Mouse (Mus musculus): Measurements from ENCODE around the gene Cdh12. TPM values are rescaled to one million over a fixed set of nuclear protein-coding genes. Genes with fewer than 3 reads are reported as not detected.

Cdh12 gene
- polyA plus RNA-seq, 1 experiment from 2014 or later, result 5.7 TPM

DNA sequence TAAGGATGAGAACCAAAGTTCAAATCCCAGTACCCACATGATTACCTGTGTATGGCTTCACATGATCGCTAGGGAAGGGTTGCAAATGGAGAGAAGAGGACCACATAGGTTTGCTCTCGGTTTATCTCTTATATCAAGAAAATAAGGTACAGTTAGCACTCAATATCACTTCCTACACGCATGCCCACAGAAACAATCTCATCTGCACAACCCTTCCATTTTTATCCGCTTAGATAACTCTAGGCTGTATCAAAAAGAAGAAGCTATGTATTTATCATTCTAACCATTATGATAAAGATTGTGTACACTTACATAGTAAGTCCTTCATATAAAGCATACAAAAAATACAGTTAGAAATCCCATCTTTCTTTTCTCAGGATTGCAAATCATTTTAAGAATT, 988.3 kb downstream of the Cdh12 start:
- Histone ChIP-seq H3K27ac (ENCODE audit: low read length) (no peak overlapping the region), H3K36me3 (ENCODE audit: control insufficient read depth, insufficient read depth) (no peaks in the 10 kb centered on the region), H3K4me2 (ENCODE audit: low read length) (no peak overlapping the region), H3K4me1 (replicated peaks; ENCODE audit: control insufficient read depth, insufficient read depth, low read length) (no peaks in the 10 kb centered on the region), H3K27me3 (replicated peaks; ENCODE audit: control insufficient read depth, insufficient read depth, low read length) (no peaks in the 10 kb centered on the region), H3K9ac (replicated peaks; ENCODE audit: low read depth, low read length) (no peak overlapping the region), H3K4me3 (replicated peaks; ENCODE audit: low read length) (no peak overlapping the region), H3K9me3 (ENCODE audit: control insufficient read depth, low read length) (no peaks in the 10 kb centered on the region)
- no peak for ATAC-seq
- WGBS, result 87% methylated on average over 4 of the region's 4 CpGs

GRCm38 (mm10) chr15:21437924-21438323, 988.9 kb downstream of the Cdh12 start:
- no peak for ATAC-seq
- H3K9me3 ChIP-seq (ENCODE audit: control insufficient read depth, low read length), result no peaks in the 10 kb centered on the region
- no peak overlapping the region for H3K4me3 ChIP-seq (replicated peaks; ENCODE audit: low read length)
- H3K27ac ChIP-seq (ENCODE audit: low read length), result no peak overlapping the region
- H3K9ac ChIP-seq (replicated peaks; ENCODE audit: low read depth, low read length), result no peak overlapping the region
- no peaks in the 10 kb centered on the region for H3K27me3 ChIP-seq (replicated peaks; ENCODE audit: control insufficient read depth, insufficient read depth, low read length)
- no peaks in the 10 kb centered on the region for H3K36me3 ChIP-seq (ENCODE audit: control insufficient read depth, insufficient read depth)
- no peaks in the 10 kb centered on the region for H3K4me1 ChIP-seq (replicated peaks; ENCODE audit: control insufficient read depth, insufficient read depth, low read length)
- no peak overlapping the region for H3K4me2 ChIP-seq (ENCODE audit: low read length)

- 90% methylated on average over 2 of the region's 2 CpGs for WGBS
- no peak overlapping the region for H3K27ac ChIP-seq (ENCODE audit: low read length)
- H3K9me3 ChIP-seq (ENCODE audit: control insufficient read depth, low read length), result no peaks in the 10 kb centered on the region
- H3K4me1 ChIP-seq (replicated peaks; ENCODE audit: control insufficient read depth, insufficient read depth, low read length), result no peaks in the 10 kb centered on the region
- H3K9ac ChIP-seq (replicated peaks; ENCODE audit: low read depth, low read length), result no peak overlapping the region
- no peak for ATAC-seq
- no peak overlapping the region for H3K4me3 ChIP-seq (replicated peaks; ENCODE audit: low read length)
- no peaks in the 10 kb centered on the region for H3K36me3 ChIP-seq (ENCODE audit: control insufficient read depth, insufficient read depth)
- no peak overlapping the region for H3K4me2 ChIP-seq (ENCODE audit: low read length)
- H3K27me3 ChIP-seq (replicated peaks; ENCODE audit: control insufficient read depth, insufficient read depth, low read length), result no peaks in the 10 kb centered on the region
These were observed 1009.0 kb downstream of the Cdh12 start for GRCm38 (mm10) chr15:21458098-21458497.

GRCm38 (mm10) chr15:21519355-21519869, 1070.3 kb downstream of the Cdh12 start:
- no peak overlapping the region for H3K9ac ChIP-seq (replicated peaks; ENCODE audit: low read depth, low read length)
- H3K4me2 ChIP-seq (ENCODE audit: low read length), result no peak overlapping the region
- no peaks in the 10 kb centered on the region for H3K27me3 ChIP-seq (replicated peaks; ENCODE audit: control insufficient read depth, insufficient read depth, low read length)
- no peak overlapping the region for H3K4me3 ChIP-seq (replicated peaks; ENCODE audit: low read length)
- no peaks in the 10 kb centered on the region for H3K36me3 ChIP-seq (ENCODE audit: control insufficient read depth, insufficient read depth)
- no peak overlapping the region for H3K27ac ChIP-seq (ENCODE audit: low read length)
- ATAC-seq, result no peak
- no peaks in the 10 kb centered on the region for H3K9me3 ChIP-seq (ENCODE audit: control insufficient read depth, low read length)
- no peaks in the 10 kb centered on the region for H3K4me1 ChIP-seq (replicated peaks; ENCODE audit: control insufficient read depth, insufficient read depth, low read length)

- no peak for ATAC-seq
- Histone ChIP-seq H3K36me3 (ENCODE audit: control insufficient read depth, insufficient read depth) (no peaks in the 10 kb centered on the region), H3K27ac (ENCODE audit: low read length) (no peak overlapping the region), H3K27me3 (replicated peaks; ENCODE audit: control insufficient read depth, insufficient read depth, low read length) (no peaks in the 10 kb centered on the region), H3K4me2 (ENCODE audit: low read length) (no peak overlapping the region), H3K4me3 (replicated peaks; ENCODE audit: low read length) (no peak overlapping the region), H3K9ac (replicated peaks; ENCODE audit: low read depth, low read length) (no peak overlapping the region), H3K9me3 (ENCODE audit: control insufficient read depth, low read length) (no peaks in the 10 kb centered on the region), H3K4me1 (replicated peaks; ENCODE audit: control insufficient read depth, insufficient read depth, low read length) (no peaks in the 10 kb centered on the region)
- WGBS, result 68% methylated on average over 4 of the region's 4 CpGs
These were observed 1081.7 kb downstream of the Cdh12 start for GRCm38 (mm10) chr15:21530804-21531203.

DNA sequence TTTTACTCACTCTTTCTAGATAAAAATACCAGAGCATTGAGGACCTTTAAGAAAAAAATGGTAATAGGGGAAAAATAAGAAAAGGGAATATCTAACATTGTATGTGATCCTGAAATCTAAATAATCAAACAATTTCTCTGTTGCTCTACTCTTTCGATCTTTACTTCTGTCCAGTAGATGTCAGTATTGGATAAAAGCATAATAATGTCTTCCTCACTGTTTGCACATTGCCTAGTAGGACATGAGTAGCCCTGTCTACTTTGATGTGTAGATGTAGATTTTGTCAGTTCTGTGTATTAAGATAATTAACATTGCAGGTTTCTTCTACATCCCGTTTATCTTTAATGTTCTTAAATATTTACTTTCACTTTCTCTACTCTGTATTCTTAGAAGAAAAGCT, 1087.8 kb downstream of the Cdh12 start:
- no peak overlapping the region for H3K9ac ChIP-seq (replicated peaks; ENCODE audit: low read depth, low read length)
- no peaks in the 10 kb centered on the region for H3K9me3 ChIP-seq (ENCODE audit: control insufficient read depth, low read length)
- H3K27ac ChIP-seq (ENCODE audit: low read length), result no peak overlapping the region
- H3K36me3 ChIP-seq (ENCODE audit: control insufficient read depth, insufficient read depth), result no peaks in the 10 kb centered on the region
- H3K27me3 ChIP-seq (replicated peaks; ENCODE audit: control insufficient read depth, insufficient read depth, low read length), result no peaks in the 10 kb centered on the region
- 61% methylated on average over 2 of the region's 2 CpGs for WGBS
- H3K4me3 ChIP-seq (replicated peaks; ENCODE audit: low read length), result no peak overlapping the region
- no peak overlapping the region for H3K4me2 ChIP-seq (ENCODE audit: low read length)
- ATAC-seq, result peak; percentile 72
- H3K4me1 ChIP-seq (replicated peaks; ENCODE audit: control insufficient read depth, insufficient read depth, low read length), result no peaks in the 10 kb centered on the region

DNA sequence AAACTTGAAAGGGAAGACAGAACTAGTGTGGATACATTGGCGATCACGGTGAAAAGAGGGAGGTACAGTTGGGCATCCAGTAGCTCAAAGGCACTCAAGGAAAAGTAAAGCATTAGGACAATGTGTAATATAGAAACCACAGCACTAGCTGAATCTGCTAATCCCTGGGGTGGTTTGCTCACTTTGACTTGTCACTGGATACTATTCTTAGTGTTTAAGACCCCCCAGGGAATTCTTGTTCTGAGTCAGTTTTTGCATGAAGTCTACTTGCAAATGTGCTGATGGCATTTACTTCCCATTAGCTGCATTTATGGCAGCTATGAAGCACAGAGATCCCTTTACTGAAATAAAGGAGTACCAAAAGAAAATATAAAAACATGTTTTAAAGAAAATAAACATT, 1095.7 kb downstream of the Cdh12 start:
- Histone ChIP-seq H3K4me3 (replicated peaks; ENCODE audit: low read length) (no peak overlapping the region), H3K36me3 (ENCODE audit: control insufficient read depth, insufficient read depth) (no peaks in the 10 kb centered on the region), H3K4me2 (ENCODE audit: low read length) (no peak overlapping the region), H3K4me1 (replicated peaks; ENCODE audit: control insufficient read depth, insufficient read depth, low read length) (no peaks in the 10 kb centered on the region), H3K9ac (replicated peaks; ENCODE audit: low read depth, low read length) (no peak overlapping the region), H3K27me3 (replicated peaks; ENCODE audit: control insufficient read depth, insufficient read depth, low read length) (no peaks in the 10 kb centered on the region), H3K27ac (ENCODE audit: low read length) (no peak overlapping the region), H3K9me3 (ENCODE audit: control insufficient read depth, low read length) (no peaks in the 10 kb centered on the region)
- no peak for ATAC-seq
- WGBS, result 94% methylated on average over 2 of the region's 2 CpGs

- 94% methylated on average over 4 of the region's 4 CpGs for WGBS
- Histone ChIP-seq H3K4me3 (replicated peaks; ENCODE audit: low read length) (no peak overlapping the region), H3K27me3 (replicated peaks; ENCODE audit: control insufficient read depth, insufficient read depth, low read length) (no peaks in the 10 kb centered on the region), H3K9ac (replicated peaks; ENCODE audit: low read depth, low read length) (no peak overlapping the region), H3K36me3 (ENCODE audit: control insufficient read depth, insufficient read depth) (no peaks in the 10 kb centered on the region), H3K4me1 (replicated peaks; ENCODE audit: control insufficient read depth, insufficient read depth, low read length) (no peaks in the 10 kb centered on the region), H3K9me3 (ENCODE audit: control insufficient read depth, low read length) (no peaks in the 10 kb centered on the region), H3K4me2 (ENCODE audit: low read length) (no peak overlapping the region), H3K27ac (ENCODE audit: low read length) (no peak overlapping the region)
- ATAC-seq, result no peak
These were observed 1106.9 kb downstream of the Cdh12 start for GRCm38 (mm10) chr15:21555981-21556380.

- no peaks in the 10 kb centered on the region for H3K36me3 ChIP-seq (ENCODE audit: control insufficient read depth, insufficient read depth)
- no peaks in the 10 kb centered on the region for H3K4me1 ChIP-seq (replicated peaks; ENCODE audit: control insufficient read depth, insufficient read depth, low read length)
- H3K27ac ChIP-seq (ENCODE audit: low read length), result no peak overlapping the region
- ATAC-seq, result no peak
- H3K9ac ChIP-seq (replicated peaks; ENCODE audit: low read depth, low read length), result no peak overlapping the region
- H3K4me3 ChIP-seq (replicated peaks; ENCODE audit: low read length), result no peak overlapping the region
- no peaks in the 10 kb centered on the region for H3K27me3 ChIP-seq (replicated peaks; ENCODE audit: control insufficient read depth, insufficient read depth, low read length)
- H3K4me2 ChIP-seq (ENCODE audit: low read length), result no peak overlapping the region
- 87% methylated on average over 5 of the region's 5 CpGs for WGBS
- H3K9me3 ChIP-seq (ENCODE audit: control insufficient read depth, low read length), result no peaks in the 10 kb centered on the region
These were observed 1117.4 kb downstream of the Cdh12 start for GRCm38 (mm10) chr15:21566314-21567051.

DNA sequence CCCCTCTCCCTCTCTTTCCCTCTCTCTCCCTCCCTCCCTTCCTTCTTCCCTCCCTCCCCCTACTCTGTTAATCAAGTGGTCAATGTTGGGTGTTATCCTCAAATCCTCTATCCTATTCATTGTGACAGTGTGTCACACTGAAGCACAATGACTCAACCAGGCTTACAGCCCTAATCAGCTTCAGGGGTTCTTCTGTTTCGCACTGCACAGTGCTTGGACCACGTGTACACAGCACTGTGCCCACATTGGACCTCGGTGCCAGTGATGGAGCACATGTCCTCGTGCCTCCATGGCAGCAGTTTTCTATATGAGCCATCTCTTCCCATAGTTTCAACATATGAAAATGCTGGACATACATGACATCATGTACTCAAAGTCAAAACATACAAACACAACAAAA, 1155.4 kb downstream of the Cdh12 start:
- no peak for ATAC-seq
- 45% methylated on average over 4 of the region's 4 CpGs for WGBS

More for the DNA sequence above, 1155.4 kb downstream of the Cdh12 start:
- no peak overlapping the region for H3K9ac ChIP-seq (replicated peaks; ENCODE audit: low read depth, low read length)
- no peaks in the 10 kb centered on the region for H3K4me1 ChIP-seq (replicated peaks; ENCODE audit: control insufficient read depth, insufficient read depth, low read length)
- H3K4me3 ChIP-seq (replicated peaks; ENCODE audit: low read length), result no peak overlapping the region
- H3K36me3 ChIP-seq (ENCODE audit: control insufficient read depth, insufficient read depth), result no peaks in the 10 kb centered on the region
- H3K27me3 ChIP-seq (replicated peaks; ENCODE audit: control insufficient read depth, insufficient read depth, low read length), result no peaks in the 10 kb centered on the region
- H3K9me3 ChIP-seq (ENCODE audit: control insufficient read depth, low read length), result no peaks in the 10 kb centered on the region
- no peak overlapping the region for H3K27ac ChIP-seq (ENCODE audit: low read length)
- H3K4me2 ChIP-seq (ENCODE audit: low read length), result no peak overlapping the region
